Mouse (Mus musculus): ENCODE measurements around the gene Cfap221. TPM values are rescaled to one million over a fixed set of nuclear protein-coding genes. Genes with fewer than 3 reads are reported as not detected.
A peak's percentile ranks its signal among the peaks of the same experiment; 100 is the strongest.

Cfap221 gene
- total and polyA plus RNA-seq, 3 experiments, result not detected

- DNase-seq (ENCODE audit: extremely low read depth), result no peak
- Histone ChIP-seq H3K79me2 (replicated peaks; ENCODE audit: control insufficient read depth, extremely low read depth, insufficient read depth, poor library complexity, severe bottlenecking) (no peaks in the 10 kb centered on the region; the same call in 1 of the 2 replicates), H3K4me2 (ENCODE audit: insufficient read depth, low read depth, poor library complexity, severe bottlenecking) (no peak overlapping the region), H3K27ac (ENCODE audit: insufficient read depth, low read depth) (no peak overlapping the region), H3K9ac (ENCODE audit: insufficient read depth, low read depth) (no peak overlapping the region), H3K4me3 (replicated peaks in 1 of 3; ENCODE audit: low read depth in 2 of 3, low read length in 2 of 3, poor library complexity in 1 of 3) (no peak overlapping the region), H3K4me1 (ENCODE audit: control insufficient read depth in 1 of 2, insufficient read depth in 2 of 2) (peaks cover 0 to 4% of the 10 kb centered on the region in 2 experiments; a peak in 3 of 4 replicates), H3K9me3 (replicated peaks; ENCODE audit: low read length) (no peaks in the 10 kb centered on the region), H3K36me3 (replicated peaks in 1 of 2; ENCODE audit: control insufficient read depth in 1 of 2, insufficient read depth in 1 of 2, low read length in 1 of 2) (no peaks in the 10 kb centered on the region), H3K27me3 (replicated peaks) (no peaks in the 10 kb centered on the region)
- dilution Hi-C loops (cut with MboI; ENCODE audit: extremely low pct_ligation_motif_present, extremely low pct_unique_long_range_greater_than_20kb, low sequenced_read_pairs) (no loop called here), in situ Hi-C loops (cut with MboI; ENCODE audit: low pct_ligation_motif_present, low pct_unique_long_range_greater_than_20kb, low sequenced_read_pairs) (loop anchor here (25.0 kb wide), 1 partner anchor 230 kb away; no protein-coding TSS in a partner anchor)
- TF ChIP-seq IRF4 (IDR thresholded peaks at IDR 0.05; ENCODE audit: low read depth, low read length) (no peak), MAZ (IDR thresholded peaks at IDR 0.05; ENCODE audit: low read depth, low read length) (no peak), JUND (conservative IDR thresholded peaks at IDR 0.05; ENCODE audit: low read depth, low read length) (no peak), USF2 (conservative IDR thresholded peaks at IDR 0.05; ENCODE audit: low read depth, low read length) (no peak), POLR2AphosphoS2 (IDR thresholded peaks at IDR 0.05; ENCODE audit: low read depth, low read length) (no peak), ZC3H11A (IDR thresholded peaks at IDR 0.05; ENCODE audit: low read depth, low read length) (no peak), CHD1 (IDR thresholded peaks at IDR 0.05; ENCODE audit: low read depth, low read length) (no peak), TCF12 (IDR thresholded peaks at IDR 0.05; ENCODE audit: low read depth, low read length) (no peak)
Measured at GRCm38 (mm10) chr1:119916823-119917371, 80.1 kb downstream of the Cfap221 start.

DNA sequence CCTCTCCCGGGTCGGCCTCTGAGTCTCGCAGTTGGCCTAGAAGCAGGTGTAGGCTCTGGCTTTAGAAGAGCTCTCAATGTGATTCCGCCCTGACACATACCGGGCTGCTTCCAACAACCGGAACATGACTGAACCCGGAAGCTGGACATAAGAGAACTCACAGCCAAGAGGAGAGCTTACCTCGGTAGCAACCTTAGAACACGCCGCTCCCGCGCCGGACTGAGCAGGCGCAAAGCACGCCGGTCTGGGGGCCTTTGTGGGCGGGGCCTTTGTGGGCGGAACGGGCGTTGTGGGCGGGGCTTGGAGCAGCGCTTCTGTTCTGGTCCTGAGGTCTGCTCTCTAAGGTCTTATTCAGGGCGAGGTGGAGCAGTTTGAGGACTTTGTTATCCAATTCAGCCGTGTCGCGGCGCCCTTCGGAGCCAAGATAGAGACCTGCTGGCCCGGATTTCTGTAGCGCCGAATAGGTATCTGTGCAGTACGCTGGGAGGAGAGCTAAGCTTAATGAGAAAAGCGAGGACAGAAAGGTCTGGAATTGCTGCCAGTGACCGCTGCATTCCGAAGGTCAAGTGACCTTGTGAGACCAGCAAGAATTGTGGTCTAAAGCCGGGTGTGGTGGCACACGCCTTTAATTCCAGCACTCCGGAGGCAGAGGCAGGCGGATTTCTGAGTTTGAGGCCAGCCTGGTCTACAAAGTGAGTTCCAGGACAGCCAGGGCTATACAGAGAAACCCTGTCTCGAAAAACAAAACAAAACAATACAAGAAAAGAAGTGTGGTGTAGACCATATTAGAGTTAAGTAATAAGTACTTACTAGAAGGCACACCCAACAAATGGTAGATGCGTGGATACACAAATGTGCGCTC lies 83.8 kb downstream of the Cfap221 start, which contains the start of gene Tmem177:
Tmem177 (minus strand) TSS at position 256 of the 862 bp plus-strand sequence.
- Histone ChIP-seq H3K79me2 (replicated peaks; ENCODE audit: control insufficient read depth, extremely low read depth, insufficient read depth, poor library complexity, severe bottlenecking) (no peaks in the 10 kb centered on the region; the same call in 1 of the 2 replicates), H3K27ac (ENCODE audit: insufficient read depth, low read depth) (no peak within 1 kb of the TSS), H3K27me3 (replicated peaks) (no peaks in the 10 kb centered on the region), H3K36me3 (replicated peaks in 1 of 2; ENCODE audit: control insufficient read depth in 1 of 2, insufficient read depth in 1 of 2, low read length in 1 of 2) (peaks cover 10 to 29% of the 10 kb centered on the region in 2 experiments), H3K4me1 (ENCODE audit: control insufficient read depth in 1 of 2, insufficient read depth in 2 of 2) (peaks cover 2 to 34% of the 10 kb centered on the region in 2 experiments), H3K4me3 (replicated peaks in 1 of 3; ENCODE audit: low read depth in 2 of 3, low read length in 2 of 3, poor library complexity in 1 of 3) (peak within 1 kb of the TSS; percentile 55 to 97 (median 56)), H3K4me2 (ENCODE audit: insufficient read depth, low read depth, poor library complexity, severe bottlenecking) (peak within 1 kb of the TSS; percentile 98), H3K9me3 (replicated peaks; ENCODE audit: low read length) (no peaks in the 10 kb centered on the region), H3K9ac (ENCODE audit: insufficient read depth, low read depth) (peak within 1 kb of the TSS; percentile 70)
- DNase-seq (ENCODE audit: extremely low read depth), result peak; percentile 96
- dilution Hi-C loops (cut with MboI; ENCODE audit: extremely low pct_ligation_motif_present, extremely low pct_unique_long_range_greater_than_20kb, low sequenced_read_pairs), result no loop called here
- in situ Hi-C loops (cut with MboI; ENCODE audit: low pct_ligation_motif_present, low pct_unique_long_range_greater_than_20kb, low sequenced_read_pairs), result loop anchor here (25.0 kb wide), 1 partner anchor 226 kb away; no protein-coding TSS in a partner anchor
- peak; percentile 76; the same call in 1 of the 2 replicates for TF ChIP-seq SIN3A (IDR thresholded peaks at IDR 0.05; ENCODE audit: low read length)
- no peak for TF ChIP-seq PAX5 (IDR thresholded peaks at IDR 0.05; ENCODE audit: low read length)
- peak; percentile 89 for TF ChIP-seq TCF12 (IDR thresholded peaks at IDR 0.05; ENCODE audit: low read depth, low read length)
- peak; percentile 84 for TF ChIP-seq NRF1 (IDR thresholded peaks at IDR 0.05; ENCODE audit: low read depth, low read length)
- peak; percentile 88 for TF ChIP-seq NELFE (IDR thresholded peaks at IDR 0.05; ENCODE audit: low read depth, low read length)
- TF ChIP-seq CTCF (conservative IDR thresholded peaks at IDR 0.05 in 1 of 2, IDR thresholded peaks at IDR 0.05 in 1 of 2; ENCODE audit: low read depth in 2 of 2, low read length in 2 of 2), result peak in 1 of 2 experiments; percentile 12; a peak in 1 of 4 replicates
- TF ChIP-seq MAZ (IDR thresholded peaks at IDR 0.05; ENCODE audit: low read depth, low read length), result peak; percentile 85
- TF ChIP-seq BHLHE40 (IDR thresholded peaks at IDR 0.05; ENCODE audit: low read depth, low read length), result peak; percentile 34; the same call in 1 of the 2 replicates
- TF ChIP-seq IRF4 (IDR thresholded peaks at IDR 0.05; ENCODE audit: low read depth, low read length), result peak; percentile 72; the same call in 1 of the 2 replicates
- TF ChIP-seq MYC (IDR thresholded peaks at IDR 0.05; ENCODE audit: low read depth, low read length), result peak; percentile 85; the same call in 1 of the 2 replicates
- TF ChIP-seq POLR2AphosphoS2 (IDR thresholded peaks at IDR 0.05; ENCODE audit: low read depth, low read length), result peak; percentile 64; the same call in 1 of the 2 replicates
- TF ChIP-seq HCFC1 (IDR thresholded peaks at IDR 0.05; ENCODE audit: low read depth, low read length), result peak; percentile 67
- TF ChIP-seq SMC3 (IDR thresholded peaks at IDR 0.05; ENCODE audit: low read depth, low read length), result no peak
- no peak for TF ChIP-seq JUND (conservative IDR thresholded peaks at IDR 0.05; ENCODE audit: low read depth, low read length)
- TF ChIP-seq KAT2A (IDR thresholded peaks at IDR 0.05; ENCODE audit: insufficient replicate concordance, low read length), result 0 out of 2 replicates have a peak, but pooled peaks have one; percentile 44
- peak; percentile 70; the same call in 1 of the 2 replicates for TF ChIP-seq MAX (IDR thresholded peaks at IDR 0.05; ENCODE audit: low read length)
- peak; percentile 86 for TF ChIP-seq MXI1 (IDR thresholded peaks at IDR 0.05; ENCODE audit: low read depth, low read length)
- TF ChIP-seq E2F4 (IDR thresholded peaks at IDR 0.05; ENCODE audit: insufficient replicate concordance, low read depth, low read length), result peak; percentile 75; the same call in 1 of the 2 replicates
- no peak for TF ChIP-seq CHD2 (IDR thresholded peaks at IDR 0.05; ENCODE audit: low read length)
- TF ChIP-seq ZKSCAN1 (IDR thresholded peaks at IDR 0.05; ENCODE audit: borderline replicate concordance, low read depth, low read length), result no peak
- no peak for TF ChIP-seq UBTF (IDR thresholded peaks at IDR 0.05; ENCODE audit: low read depth, low read length)
- TF ChIP-seq ZC3H11A (IDR thresholded peaks at IDR 0.05; ENCODE audit: low read depth, low read length), result no peak
- TF ChIP-seq USF2 (conservative IDR thresholded peaks at IDR 0.05; ENCODE audit: low read depth, low read length), result no peak
- no peak for TF ChIP-seq RAD21 (IDR thresholded peaks at IDR 0.05; ENCODE audit: low read depth, low read length)
- no peak for TF ChIP-seq GABPA (IDR thresholded peaks at IDR 0.05; ENCODE audit: insufficient replicate concordance, low read depth, low read length)
- TF ChIP-seq MEF2A (IDR thresholded peaks at IDR 0.05; ENCODE audit: borderline replicate concordance, low read depth, low read length), result no peak

Measured in CH12.LX (cell line).